Mouse (Mus musculus): ENCODE data around the gene Plekha1.

The Plekha1 gene

GRCm38 (mm10) chr7:130954177-130954601, 88.6 kb downstream of the Plekha1 start:
- DNase-seq (ENCODE audit: low spot score in 2 of 2): no peak

- DNase-seq (ENCODE audit: low spot score in 2 of 2): no peak
Measured at GRCm38 (mm10) chr7:130958551-130958950, 93.0 kb downstream of the Plekha1 start.

- peak in 1 of 2 experiments; percentile 34 for DNase-seq (ENCODE audit: low spot score in 2 of 2)
Measured at GRCm38 (mm10) chr7:130959868-130960267, 94.3 kb downstream of the Plekha1 start.

GRCm38 (mm10) chr7:130961429-130961828, 95.9 kb downstream of the Plekha1 start:
- no peak for DNase-seq (ENCODE audit: low spot score in 2 of 2)
